Mouse (Mus musculus) heart, embryonic 14.5 days (tissue): ENCODE data around the gene Tbx4. TPM values are rescaled to one million over a fixed set of nuclear protein-coding genes. Genes with fewer than 3 reads are reported as not detected.

ENCODE experiments used
- ATAC-seq: fragments of 200-750 bp; cut with Nextera tagmentation; 2 replicates; pipeline ENCODE4 v1.8.0; 2017; ENCODE audit warnings: low read depth, moderate TSS enrichment; ENCODE audit not compliant: insufficient number of reproducible peaks, insufficient read depth, low FRiP score
- H3K27ac ChIP-seq, 2 experiments: fragments of 200-500 bp in 1 of 2; fragments of 300-500 bp in 1 of 2; sonication (generic) in 1 of 2; replicated peaks in 1 of 2; 2 replicates each; pipeline ENCODE4 v1.5.1; 2012 to 2014; ENCODE audit warnings: low read depth in 2 of 2, low read length in 2 of 2, control low read depth in 1 of 2, mild to moderate bottlenecking in 1 of 2, mixed read lengths in 1 of 2; ENCODE audit not compliant: control insufficient read depth in 1 of 2, insufficient read depth in 1 of 2
- H3K27me3 ChIP-seq: fragments of 300-500 bp; sonication (generic); 2 replicates; pipeline ENCODE4 v1.6.1; 2014; ENCODE audit warnings: mild to moderate bottlenecking, low read length, control low read depth; ENCODE audit not compliant: control insufficient read depth, insufficient read depth
- H3K36me3 ChIP-seq: fragments of 300-500 bp; sonication (generic); 2 replicates; pipeline ENCODE4 v1.6.1; 2014; ENCODE audit warnings: mild to moderate bottlenecking, control low read depth, low read length, mixed read lengths; ENCODE audit not compliant: control insufficient read depth, insufficient read depth
- H3K4me1 ChIP-seq, 2 experiments: fragments of 200-500 bp in 1 of 2; fragments of 300-500 bp in 1 of 2; sonication (generic) in 1 of 2; 2 replicates each; pipeline ENCODE4 v1.6.1; 2012 to 2014; ENCODE audit warnings: low read length in 2 of 2, control low read depth in 1 of 2, mixed read lengths in 1 of 2; ENCODE audit not compliant: control insufficient read depth in 2 of 2, insufficient read depth in 2 of 2
- H3K4me2 ChIP-seq: fragments of 300-500 bp; sonication (generic); 2 replicates; pipeline ENCODE4 v1.6.1; 2014; ENCODE audit warnings: mild to moderate bottlenecking, low read length
- H3K4me3 ChIP-seq, 2 experiments: fragments of 200-500 bp in 1 of 2; fragments of 300-500 bp in 1 of 2; sonication (generic) in 1 of 2; 2 replicates each; pipeline ENCODE4 v1.5.1; 2012 to 2014; ENCODE audit warnings: low read length in 2 of 2, mild to moderate bottlenecking in 2 of 2, control low read depth in 1 of 2, low read depth in 1 of 2, moderate library complexity in 1 of 2; ENCODE audit not compliant: control insufficient read depth in 1 of 2, insufficient read depth in 1 of 2
- H3K9ac ChIP-seq: fragments of 300-500 bp; sonication (generic); 2 replicates; pipeline ENCODE4 v1.6.1; 2014; ENCODE audit warnings: mild to moderate bottlenecking, low read length
- H3K9me3 ChIP-seq: fragments of 300-500 bp; sonication (generic); 2 replicates; pipeline ENCODE4 v1.6.1; 2016; ENCODE audit warnings: low read length, control low read depth; ENCODE audit not compliant: control insufficient read depth
- WGBS: fragments of 180-500 bp; shearing (Covaris S2); extraction: QIAGEN DNeasy Blood & Tissue Kit; methylation state at CpG from one replicate; pipeline ENCODE4 v1.1.7; 2014; 5-methylcytosine and 5-hydroxymethylcytosine counted together
- polyA plus RNA-seq: library from polyadenylated mRNA; unstranded; fragments of >200 nt; fragmentation: Nextera tagmentation; extraction: Ambion mirVana; gene quantifications from 2 replicates; pipeline ENCODE4 v1.2.1, GENCODE M21; 2014

Tbx4 gene
- polyA plus RNA-seq, 1 experiment from 2014 or later, result 0.23 TPM

- WGBS, result 76% methylated on average over 5 of the region's 5 CpGs
- Histone ChIP-seq H3K4me2 (no peak overlapping the region), H3K9ac (no peak overlapping the region), H3K4me1 (no peaks in the 10 kb centered on the region), H3K9me3 (no peaks in the 10 kb centered on the region), H3K4me3 (no peak overlapping the region), H3K36me3 (no peaks in the 10 kb centered on the region), H3K27ac (no peak overlapping the region), H3K27me3 (no peaks in the 10 kb centered on the region)
- ATAC-seq, result no peak
Measured at GRCm38 (mm10) chr11:85959837-85960236, 73.6 kb downstream of the Tbx4 start.

GRCm38 (mm10) chr11:85960273-85960672 lies 74.1 kb downstream of the Tbx4 start:
- ATAC-seq, result no peak
- Histone ChIP-seq H3K9ac (no peak overlapping the region), H3K9me3 (no peaks in the 10 kb centered on the region), H3K4me2 (no peak overlapping the region), H3K27ac (no peak overlapping the region), H3K36me3 (no peaks in the 10 kb centered on the region), H3K4me3 (no peak overlapping the region), H3K4me1 (no peaks in the 10 kb centered on the region), H3K27me3 (no peaks in the 10 kb centered on the region)
- WGBS, result 74% methylated on average over 6 of the region's 6 CpGs

- H3K9ac ChIP-seq, result no peak overlapping the region
- WGBS, result 63% methylated on average over 9 of the region's 9 CpGs
- no peaks in the 10 kb centered on the region for H3K4me1 ChIP-seq
- H3K27ac ChIP-seq, result no peak overlapping the region
- H3K27me3 ChIP-seq, result no peaks in the 10 kb centered on the region
- no peaks in the 10 kb centered on the region for H3K9me3 ChIP-seq
- H3K4me3 ChIP-seq, result no peak overlapping the region
- no peaks in the 10 kb centered on the region for H3K36me3 ChIP-seq
- H3K4me2 ChIP-seq, result no peak overlapping the region
- no peak for ATAC-seq
Measured at GRCm38 (mm10) chr11:85961498-85961897, 75.3 kb downstream of the Tbx4 start.

Other genes with a start within 250 kb of the Tbx4 start
- gene Tbx2, start 53.9 kb upstream of the Tbx4 start, polyA plus RNA-seq, result 2.2 and 4.0 TPM in 2 replicates
- not detected in 2 replicates for gene Gm11444, start 36.1 kb upstream of the Tbx4 start, polyA plus RNA-seq